Mouse (Mus musculus) thymus, adult 2 months (tissue): ENCODE measurements at regions not wholly inside any gene's neighbourhood (a gene's known extent, or its start where the extent isn't known, plus 50 kb on each side); places are given as distances from the start of the nearest gene placed in this dataset.

Experiments used
- CTCF ChIP-seq: fragments of 200-500 bp; IDR thresholded peaks from 2 replicates; pipeline ENCODE4 v1.5.1; 2012; ENCODE audit warnings: mild to moderate bottlenecking, control low read depth, low read length, moderate library complexity, borderline replicate concordance; ENCODE audit not compliant: control insufficient read depth, poor library complexity, insufficient read depth; ENCODE audit errors: extremely low read depth
- POLR2A ChIP-seq: fragments of 200-500 bp; IDR thresholded peaks from 2 replicates; pipeline ENCODE4 v1.6.1; 2012; ENCODE audit warnings: mild to moderate bottlenecking, low read length, control low read depth, moderate library complexity; ENCODE audit not compliant: control insufficient read depth, poor library complexity, insufficient read depth; ENCODE audit errors: extremely low read depth

DNA sequence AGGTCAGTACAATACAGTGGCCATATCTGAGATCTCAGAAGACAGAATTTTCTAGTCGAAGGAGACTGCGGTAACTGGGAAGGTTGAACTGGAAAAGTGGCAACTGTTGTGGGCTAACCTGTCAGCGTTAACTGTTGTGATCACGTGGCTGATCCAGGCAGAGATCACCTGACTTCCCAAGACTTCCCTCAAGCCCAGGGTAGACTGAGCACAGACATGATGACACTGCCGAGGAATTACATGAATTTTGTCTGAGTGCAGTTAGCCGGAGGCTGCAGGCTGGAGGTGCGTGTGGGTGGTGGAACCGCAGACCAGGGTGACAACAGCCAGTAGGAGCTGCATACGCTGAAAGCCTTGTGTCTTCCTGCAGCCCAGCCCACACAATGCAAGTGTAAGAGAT is 70.6 kb upstream of the Jade1 start:
- no peak for TF ChIP-seq CTCF
- no peak for TF ChIP-seq POLR2A
